ENCODE assay signal across 23 mouse cellular contexts in the genomic region with DNA sequence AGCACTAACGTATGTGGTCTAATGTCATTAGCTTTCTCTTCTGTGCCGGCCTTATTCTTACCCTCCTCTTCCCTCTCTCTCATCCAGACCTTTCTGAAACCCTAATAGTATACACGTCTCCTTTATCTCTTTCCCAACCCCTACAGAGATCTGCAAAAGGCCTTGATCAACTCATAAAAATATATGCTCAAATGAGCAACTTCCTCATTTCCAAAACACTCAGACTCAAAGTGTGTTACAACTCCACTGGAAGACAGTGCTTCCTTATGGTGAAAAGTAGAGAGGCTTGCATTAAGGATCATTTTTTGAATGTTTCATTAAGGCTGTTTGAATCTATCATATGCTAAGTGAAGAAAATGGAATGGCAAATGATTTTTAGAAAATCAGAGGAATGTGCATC.
"Had no signal": no experiment of that assay in that cellular context is flagged by ENCODE, and none has a peak within 500 bp of the region (broad histone marks: within the 10 kb centered on the region; RNA-seq: fewer than 3 reads in every experiment).

No protein-coding gene starts in this region.

- H3K9me3 ChIP-seq: limb, embryonic 10.5 days; limb, embryonic 12.5 days; limb, embryonic 13.5 days; limb, embryonic 15.5 days; liver, embryonic 12.5 days; liver, embryonic 13.5 days; liver, embryonic 15.5 days; lung, embryonic 15.5 days; megakaryocyte, embryonic 14.5 days; midbrain, embryonic 10.5 days; midbrain, embryonic 12.5 days; midbrain, embryonic 13.5 days; midbrain, embryonic 15.5 days; neural tube, embryonic 12.5 days had no signal

- H3K27ac ChIP-seq: limb, embryonic 10.5 days; limb, embryonic 12.5 days; limb, embryonic 13.5 days; limb, embryonic 15.5 days; liver, embryonic 12.5 days; liver, embryonic 13.5 days; liver, embryonic 14.5 days; liver, embryonic 15.5 days; lung, embryonic 15.5 days; macrophage; midbrain, embryonic 10.5 days; midbrain, embryonic 12.5 days; midbrain, embryonic 13.5 days; midbrain, embryonic 15.5 days; neural tube, embryonic 12.5 days had no signal

- ATAC-seq: liver, embryonic 12.5 days; liver, postnatal 0 days; lung, postnatal 0 days; midbrain, embryonic 13.5 days; midbrain, embryonic 15.5 days; midbrain, embryonic 16.5 days had no signal

- H3K27me3 ChIP-seq: limb, embryonic 12.5 days; limb, embryonic 13.5 days; limb, embryonic 15.5 days; liver, embryonic 12.5 days; liver, embryonic 13.5 days; liver, embryonic 15.5 days; lung, embryonic 15.5 days; megakaryocyte, embryonic 14.5 days; midbrain, embryonic 12.5 days; midbrain, embryonic 13.5 days; midbrain, embryonic 15.5 days; neural tube, embryonic 12.5 days had no signal

- H3K4me3 ChIP-seq: limb, embryonic 10.5 days; limb, embryonic 12.5 days; limb, embryonic 13.5 days; limb, embryonic 15.5 days; liver, embryonic 12.5 days; liver, embryonic 13.5 days; liver, embryonic 15.5 days; lung, embryonic 15.5 days; megakaryocyte, embryonic 14.5 days; midbrain, embryonic 10.5 days; midbrain, embryonic 12.5 days; midbrain, embryonic 13.5 days; midbrain, embryonic 15.5 days; myocyte; neural tube, embryonic 12.5 days had no signal

- H3K36me3 ChIP-seq: limb, embryonic 10.5 days; limb, embryonic 12.5 days; limb, embryonic 13.5 days; limb, embryonic 15.5 days; liver, embryonic 12.5 days; liver, embryonic 13.5 days; liver, embryonic 15.5 days; lung, embryonic 15.5 days; midbrain, embryonic 10.5 days; midbrain, embryonic 12.5 days; midbrain, embryonic 13.5 days; midbrain, embryonic 15.5 days; neural tube, embryonic 12.5 days had no signal

- H3K4me1 ChIP-seq: limb, embryonic 10.5 days; limb, embryonic 12.5 days; limb, embryonic 13.5 days; limb, embryonic 15.5 days; liver, embryonic 12.5 days; liver, embryonic 13.5 days; liver, embryonic 15.5 days; lung, embryonic 15.5 days; megakaryocyte, embryonic 14.5 days; midbrain, embryonic 10.5 days; midbrain, embryonic 12.5 days; midbrain, embryonic 13.5 days; midbrain, embryonic 15.5 days; neural tube, embryonic 12.5 days had no signal

- H3K4me2 ChIP-seq: limb, embryonic 12.5 days; limb, embryonic 13.5 days; limb, embryonic 15.5 days; liver, embryonic 11.5 days; liver, embryonic 12.5 days; liver, embryonic 13.5 days; liver, embryonic 15.5 days; lung, embryonic 14.5 days; lung, embryonic 15.5 days; midbrain, embryonic 11.5 days; midbrain, embryonic 12.5 days; midbrain, embryonic 13.5 days; midbrain, embryonic 15.5 days; neural tube, embryonic 12.5 days had no signal

- H3K9ac ChIP-seq: limb, embryonic 12.5 days; limb, embryonic 13.5 days; limb, embryonic 15.5 days; liver, embryonic 12.5 days; liver, embryonic 13.5 days; liver, embryonic 14.5 days; liver, embryonic 15.5 days; liver, postnatal 0 days; lung, embryonic 14.5 days; lung, embryonic 15.5 days; midbrain, embryonic 12.5 days; midbrain, embryonic 13.5 days; midbrain, embryonic 15.5 days; neural tube, embryonic 12.5 days had no signal
